Mouse (Mus musculus): ENCODE results near the gene Mtus2. TPM values are rescaled to one million over a fixed set of nuclear protein-coding genes. Genes with fewer than 3 reads are reported as not detected.

Gene Mtus2
- polyA plus RNA-seq, 1 experiment: 33.3 TPM

GRCm38 (mm10) chr5:147990775-147991174 is 33.7 kb downstream of the Mtus2 start:
- Histone ChIP-seq H3K27me3 (ENCODE audit: control insufficient read depth, insufficient read depth, low read length) (no peaks in the 10 kb centered on the region), H3K4me1 (ENCODE audit: control insufficient read depth, insufficient read depth, low read length) (peaks cover 3% of the 10 kb centered on the region; the same call in 1 of the 2 replicates), H3K27ac (ENCODE audit: insufficient read depth, low read length) (no peak overlapping the region), H3K4me3 (replicated peaks; ENCODE audit: insufficient read depth, low read depth, low read length) (no peak overlapping the region)
- DNase-seq: no peak
- 70% methylated on average over 10 of the region's 10 CpGs for WGBS
- no peak for TF ChIP-seq CTCF (IDR thresholded peaks at IDR 0.05; ENCODE audit: borderline replicate concordance, insufficient read depth, low read depth, low read length)
- TF ChIP-seq POLR2A (IDR thresholded peaks at IDR 0.05; ENCODE audit: borderline replicate concordance, insufficient read depth, low read length): no peak

- no peaks in the 10 kb centered on the region for H3K27me3 ChIP-seq (ENCODE audit: control insufficient read depth, insufficient read depth, low read length)
- TF ChIP-seq CTCF (IDR thresholded peaks at IDR 0.05; ENCODE audit: borderline replicate concordance, insufficient read depth, low read depth, low read length) (no peak), POLR2A (IDR thresholded peaks at IDR 0.05; ENCODE audit: borderline replicate concordance, insufficient read depth, low read length) (no peak)
- no peak for DNase-seq
- peaks cover 3% of the 10 kb centered on the region; the same call in 1 of the 2 replicates for H3K4me1 ChIP-seq (ENCODE audit: control insufficient read depth, insufficient read depth, low read length)
- H3K27ac ChIP-seq (ENCODE audit: insufficient read depth, low read length): no peak overlapping the region
- 41% methylated on average over 20 of the region's 20 CpGs for WGBS
- no peak overlapping the region for H3K4me3 ChIP-seq (replicated peaks; ENCODE audit: insufficient read depth, low read depth, low read length)
These were observed 35.7 kb downstream of the Mtus2 start for GRCm38 (mm10) chr5:147992581-147993378.

- DNase-seq: no peak
- Histone ChIP-seq H3K27ac (ENCODE audit: insufficient read depth, low read length) (no peak overlapping the region), H3K27me3 (ENCODE audit: control insufficient read depth, insufficient read depth, low read length) (no peaks in the 10 kb centered on the region), H3K4me1 (ENCODE audit: control insufficient read depth, insufficient read depth, low read length) (no peaks in the 10 kb centered on the region), H3K4me3 (replicated peaks; ENCODE audit: insufficient read depth, low read depth, low read length) (no peak overlapping the region)
- WGBS: 38% methylated on average over 4 of the region's 4 CpGs
- TF ChIP-seq POLR2A (IDR thresholded peaks at IDR 0.05; ENCODE audit: borderline replicate concordance, insufficient read depth, low read length) (no peak), CTCF (IDR thresholded peaks at IDR 0.05; ENCODE audit: borderline replicate concordance, insufficient read depth, low read depth, low read length) (no peak)
These were observed 48.1 kb downstream of the Mtus2 start for GRCm38 (mm10) chr5:148005263-148005662.

- no peak overlapping the region for H3K27ac ChIP-seq (ENCODE audit: insufficient read depth, low read length)
- TF ChIP-seq POLR2A (IDR thresholded peaks at IDR 0.05; ENCODE audit: borderline replicate concordance, insufficient read depth, low read length) (no peak), CTCF (IDR thresholded peaks at IDR 0.05; ENCODE audit: borderline replicate concordance, insufficient read depth, low read depth, low read length) (no peak)
- H3K27me3 ChIP-seq (ENCODE audit: control insufficient read depth, insufficient read depth, low read length): no peaks in the 10 kb centered on the region
- H3K4me1 ChIP-seq (ENCODE audit: control insufficient read depth, insufficient read depth, low read length): peaks cover 21% of the 10 kb centered on the region
- no peak for DNase-seq
- no peak overlapping the region for H3K4me3 ChIP-seq (replicated peaks; ENCODE audit: insufficient read depth, low read depth, low read length)
- 81% methylated on average over 5 of the region's 5 CpGs for WGBS
These were observed 55.0 kb downstream of the Mtus2 start for GRCm38 (mm10) chr5:148012156-148012555.

- 39% methylated on average over 6 of the region's 6 CpGs for WGBS
- no peaks in the 10 kb centered on the region for H3K27me3 ChIP-seq (ENCODE audit: control insufficient read depth, insufficient read depth, low read length)
- TF ChIP-seq POLR2A (IDR thresholded peaks at IDR 0.05; ENCODE audit: borderline replicate concordance, insufficient read depth, low read length) (no peak), CTCF (IDR thresholded peaks at IDR 0.05; ENCODE audit: borderline replicate concordance, insufficient read depth, low read depth, low read length) (no peak)
- H3K4me3 ChIP-seq (replicated peaks; ENCODE audit: insufficient read depth, low read depth, low read length): no peak overlapping the region
- H3K4me1 ChIP-seq (ENCODE audit: control insufficient read depth, insufficient read depth, low read length): peaks cover 21% of the 10 kb centered on the region
- DNase-seq: peak in 1 of 2 experiments; percentile 16
- peak overlapping the region; percentile 46 for H3K27ac ChIP-seq (ENCODE audit: insufficient read depth, low read length)
These were observed 57.2 kb downstream of the Mtus2 start for GRCm38 (mm10) chr5:148014133-148014854.

- WGBS: 81% methylated on average over 8 of the region's 8 CpGs
- no peaks in the 10 kb centered on the region for H3K27me3 ChIP-seq (ENCODE audit: control insufficient read depth, insufficient read depth, low read length)
- DNase-seq: no peak
- peaks cover 21% of the 10 kb centered on the region for H3K4me1 ChIP-seq (ENCODE audit: control insufficient read depth, insufficient read depth, low read length)
- TF ChIP-seq POLR2A (IDR thresholded peaks at IDR 0.05; ENCODE audit: borderline replicate concordance, insufficient read depth, low read length) (no peak), CTCF (IDR thresholded peaks at IDR 0.05; ENCODE audit: borderline replicate concordance, insufficient read depth, low read depth, low read length) (no peak)
- no peak overlapping the region for H3K4me3 ChIP-seq (replicated peaks; ENCODE audit: insufficient read depth, low read depth, low read length)
- H3K27ac ChIP-seq (ENCODE audit: insufficient read depth, low read length): no peak overlapping the region
These were observed 58.3 kb downstream of the Mtus2 start for GRCm38 (mm10) chr5:148015383-148015782.

- Histone ChIP-seq H3K4me1 (ENCODE audit: control insufficient read depth, insufficient read depth, low read length) (peaks cover 21% of the 10 kb centered on the region), H3K4me3 (replicated peaks; ENCODE audit: insufficient read depth, low read depth, low read length) (no peak overlapping the region), H3K27me3 (ENCODE audit: control insufficient read depth, insufficient read depth, low read length) (no peaks in the 10 kb centered on the region), H3K27ac (ENCODE audit: insufficient read depth, low read length) (no peak overlapping the region)
- DNase-seq: no peak
- WGBS: 63% methylated on average over 11 of the region's 11 CpGs
- no peak for TF ChIP-seq POLR2A (IDR thresholded peaks at IDR 0.05; ENCODE audit: borderline replicate concordance, insufficient read depth, low read length)
These were observed 60.3 kb downstream of the Mtus2 start for GRCm38 (mm10) chr5:148017371-148017770.

- Histone ChIP-seq H3K27ac (ENCODE audit: insufficient read depth, low read length) (no peak overlapping the region), H3K4me1 (ENCODE audit: control insufficient read depth, insufficient read depth, low read length) (peaks cover 16% of the 10 kb centered on the region), H3K27me3 (ENCODE audit: control insufficient read depth, insufficient read depth, low read length) (no peaks in the 10 kb centered on the region), H3K4me3 (replicated peaks; ENCODE audit: insufficient read depth, low read depth, low read length) (no peak overlapping the region)
- WGBS: 87% methylated on average over 4 of the region's 4 CpGs
- TF ChIP-seq POLR2A (IDR thresholded peaks at IDR 0.05; ENCODE audit: borderline replicate concordance, insufficient read depth, low read length) (no peak), CTCF (IDR thresholded peaks at IDR 0.05; ENCODE audit: borderline replicate concordance, insufficient read depth, low read depth, low read length) (no peak)
- no peak for DNase-seq
These were observed 65.7 kb downstream of the Mtus2 start for GRCm38 (mm10) chr5:148022784-148023183.
